Mouse (Mus musculus) heart, postnatal 14 days (tissue): ENCODE results near the gene Gm12248. TPM values are rescaled to one million over a fixed set of nuclear protein-coding genes. Genes with fewer than 3 reads are reported as not detected.
A peak's percentile ranks its signal among the peaks of the same experiment; 100 is the strongest.

Source experiments
- DNase-seq, 2 experiments: peaks; one replicate each; pipeline ENCODE4 v3.0.0; 2021 to 2022
- intact Hi-C: fragments of 180-260 bp; cut with DNase I; formaldehyde crosslinking; loops from one replicate; pipeline ENCODE4 v1.15.1; 2025
- long read RNA-seq, 2 experiments: library from polyadenylated mRNA; stranded (forward); transcript quantifications; one replicate each; pipeline ENCODE4 v2.0.0; 2021
- total RNA-seq, 2 experiments: library from RNA; stranded (reverse); gene quantifications; 2 replicates each; pipeline ENCODE4 v1.2.3; 2021

The Gm12248 gene
- total RNA-seq = not detected
- long read RNA-seq, experiment 1 = 0 reads
- long read RNA-seq, experiment 2 = 0 reads

- intact Hi-C loops = no loop called here
- DNase-seq = peak; percentile 44 to 49
Observed at GRCm38 (mm10) chr11:58093021-58093528, at the start of gene Gm12248. Gene Gm12248, minus strand, starts transcription at chr11:58093134.

GRCm38 (mm10) chr11:58139466-58139865 lies 46.5 kb upstream of the Gm12248 start:
- intact Hi-C loops = no loop called here
- no peak for DNase-seq

GRCm38 (mm10) chr11:58138821-58139220 lies 45.9 kb upstream of the Gm12248 start:
- DNase-seq = no peak
- intact Hi-C loops = no loop called here

GRCm38 (mm10) chr11:58136677-58137076 lies 43.7 kb upstream of the Gm12248 start:
- intact Hi-C loops = no loop called here
- no peak for DNase-seq

- no peak for DNase-seq
- intact Hi-C loops = no loop called here
Observed at GRCm38 (mm10) chr11:58135296-58135695, 42.4 kb upstream of the Gm12248 start.

GRCm38 (mm10) chr11:58134869-58135268 lies 41.9 kb upstream of the Gm12248 start:
- intact Hi-C loops = no loop called here
- no peak for DNase-seq

- no peak for DNase-seq
- intact Hi-C loops = no loop called here
Observed at GRCm38 (mm10) chr11:58132026-58132425, 39.1 kb upstream of the Gm12248 start.

GRCm38 (mm10) chr11:58129302-58129843 lies 36.4 kb upstream of the Gm12248 start:
- intact Hi-C loops = no loop called here
- DNase-seq = no peak

- intact Hi-C loops = no loop called here
- no peak for DNase-seq
Observed at GRCm38 (mm10) chr11:58127544-58127943, 34.6 kb upstream of the Gm12248 start.

- intact Hi-C loops = no loop called here
- DNase-seq = peak; percentile 53 to 77
Observed at GRCm38 (mm10) chr11:58126397-58127160, 33.6 kb upstream of the Gm12248 start.

- intact Hi-C loops = no loop called here
- no peak for DNase-seq
Observed at GRCm38 (mm10) chr11:58125021-58125420, 32.1 kb upstream of the Gm12248 start.

- DNase-seq = no peak
- intact Hi-C loops = no loop called here
Observed at GRCm38 (mm10) chr11:58123711-58124110, 30.8 kb upstream of the Gm12248 start.

- no peak for DNase-seq
- intact Hi-C loops = no loop called here
Observed at GRCm38 (mm10) chr11:58121351-58121750, 28.4 kb upstream of the Gm12248 start.

- intact Hi-C loops = no loop called here
- DNase-seq = no peak
Observed at GRCm38 (mm10) chr11:58120655-58121054, 27.7 kb upstream of the Gm12248 start.

- no peak for DNase-seq
- intact Hi-C loops = no loop called here
Observed at GRCm38 (mm10) chr11:58117044-58117652, 24.2 kb upstream of the Gm12248 start.

- DNase-seq = no peak
- intact Hi-C loops = no loop called here
Observed at GRCm38 (mm10) chr11:58116560-58116959, 23.6 kb upstream of the Gm12248 start.

GRCm38 (mm10) chr11:58107664-58108337 lies 14.9 kb upstream of the Gm12248 start:
- intact Hi-C loops = no loop called here
- no peak for DNase-seq

- intact Hi-C loops = no loop called here
- DNase-seq = no peak
Observed at GRCm38 (mm10) chr11:58107009-58107408, 14.1 kb upstream of the Gm12248 start.

- peak in 1 of 2 experiments; percentile 49 for DNase-seq
- intact Hi-C loops = loop anchor here (2.0 to 5.0 kb wide), 2 partner anchors 96 to 142 kb away; partner anchors contain the start of gene Larp1
Observed at GRCm38 (mm10) chr11:58104351-58104791, 11.4 kb upstream of the Gm12248 start.

- peak; percentile 99 for DNase-seq
- intact Hi-C loops = loop anchor here (2.0 to 5.0 kb wide), 2 partner anchors 95 to 142 kb away; partner anchors contain the start of gene Larp1
Observed at GRCm38 (mm10) chr11:58103697-58104306, 10.9 kb upstream of the Gm12248 start, which contains the start of gene Cnot8. Gene Cnot8, plus strand, starts transcription at chr11:58104153.
